Mouse (Mus musculus) heart, embryonic 10.5 days (tissue): ENCODE measurements at regions not wholly inside any gene's neighbourhood (a gene's known extent, or its start where the extent isn't known, plus 50 kb on each side); places are given as distances from the start of the nearest gene placed in this dataset.

Source experiments
- DNase-seq: peaks from one replicate; pipeline ENCODE4 v3.0.0-alpha.2; 2017; ENCODE audit warnings: low spot score
- H3K27ac ChIP-seq: fragments of 300-500 bp; sonication (generic); 2 replicates; pipeline ENCODE4 v1.5.1; 2016; ENCODE audit warnings: mild to moderate bottlenecking
- H3K27me3 ChIP-seq: fragments of 300-500 bp; sonication (generic); 2 replicates; pipeline ENCODE4 v1.6.1; 2016; ENCODE audit warnings: mild to moderate bottlenecking; ENCODE audit not compliant: poor library complexity, insufficient read depth, severe bottlenecking
- H3K36me3 ChIP-seq: fragments of 300-500 bp; sonication (generic); 2 replicates; pipeline ENCODE4 v1.6.1; 2016; ENCODE audit warnings: mild to moderate bottlenecking, moderate library complexity
- H3K4me1 ChIP-seq: fragments of 300-500 bp; sonication (generic); 2 replicates; pipeline ENCODE4 v1.6.1; 2016; ENCODE audit warnings: mild to moderate bottlenecking
- H3K4me3 ChIP-seq: fragments of 300-500 bp; sonication (generic); 2 replicates; pipeline ENCODE4 v1.5.1; 2016; ENCODE audit warnings: mild to moderate bottlenecking, moderate library complexity
- H3K9me3 ChIP-seq: fragments of 300-500 bp; sonication (generic); 2 replicates; pipeline ENCODE4 v1.6.1; 2016; ENCODE audit warnings: mild to moderate bottlenecking, moderate library complexity
- WGBS: fragments of 180-500 bp; shearing (Covaris S2); methylation state at CpG from one replicate; pipeline ENCODE4 v1.1.7; 2016; 5-methylcytosine and 5-hydroxymethylcytosine counted together

DNA sequence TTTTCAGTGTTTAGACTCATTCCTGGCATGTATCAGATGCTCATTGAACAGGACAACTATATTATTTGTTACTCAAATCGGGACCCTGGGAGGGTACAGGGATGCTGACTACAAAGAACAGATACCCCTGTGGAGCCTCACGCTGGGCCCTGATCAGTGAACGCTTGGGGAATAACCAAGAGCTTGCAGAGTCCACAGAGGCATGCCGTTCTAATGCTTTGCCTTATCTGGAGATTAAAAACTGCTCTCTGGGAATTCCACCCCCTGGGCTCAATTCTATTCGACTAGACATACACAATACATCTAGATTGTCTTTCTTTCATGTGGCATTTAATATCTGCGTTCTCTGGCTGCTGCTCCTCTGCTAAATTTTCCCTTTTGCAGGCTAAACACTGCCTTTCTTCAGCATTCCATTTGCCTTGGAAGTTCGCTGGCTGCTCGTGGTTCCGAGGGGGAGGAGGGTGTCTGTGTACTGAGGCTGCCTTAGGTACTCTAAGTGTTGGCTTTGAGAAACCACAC is 272.8 kb downstream of the Foxo1 start:
- DNase-seq: no peak
- Histone ChIP-seq H3K27ac (no peak overlapping the region), H3K4me1 (peaks cover 17% of the 10 kb centered on the region), H3K4me3 (no peak overlapping the region), H3K9me3 (no peaks in the 10 kb centered on the region), H3K36me3 (no peaks in the 10 kb centered on the region), H3K27me3 (no peaks in the 10 kb centered on the region)
- WGBS: 32% methylated on average over 9 of the region's 9 CpGs

DNA sequence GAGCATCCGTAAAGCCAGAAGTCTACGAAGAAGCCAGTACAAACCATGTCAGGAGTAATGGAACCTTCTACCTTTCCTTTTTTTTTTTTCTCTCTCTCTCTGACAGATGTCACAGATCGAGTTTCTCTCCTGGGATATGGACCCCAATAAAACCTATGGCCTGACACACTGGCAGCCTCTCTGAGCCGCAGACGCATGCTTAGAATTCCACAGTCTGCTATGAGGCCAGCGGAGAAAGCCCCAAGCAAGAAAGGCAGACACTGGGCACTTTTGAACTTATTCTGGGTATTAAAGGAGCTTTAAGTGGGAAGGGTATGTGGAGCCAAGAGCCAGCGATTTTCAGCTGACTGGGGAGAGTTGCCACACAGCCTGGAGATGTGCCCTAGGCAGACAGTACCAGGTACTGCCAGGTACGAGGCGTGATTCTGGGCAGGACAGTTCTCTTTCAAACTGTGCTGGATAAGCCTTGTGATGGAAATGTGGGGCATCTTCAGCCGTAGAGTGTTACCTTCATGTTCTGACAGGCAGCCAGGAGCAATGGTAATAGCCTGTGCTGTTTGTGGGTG is 271.8 kb downstream of the Foxo1 start:
- Histone ChIP-seq H3K4me3 (no peak overlapping the region), H3K9me3 (no peaks in the 10 kb centered on the region), H3K27me3 (no peaks in the 10 kb centered on the region), H3K36me3 (no peaks in the 10 kb centered on the region), H3K27ac (peak overlapping the region; percentile 53; the same call in 1 of the 2 replicates), H3K4me1 (peaks cover 17% of the 10 kb centered on the region)
- no peak for DNase-seq
- WGBS: 44% methylated on average over 10 of the region's 10 CpGs

DNA sequence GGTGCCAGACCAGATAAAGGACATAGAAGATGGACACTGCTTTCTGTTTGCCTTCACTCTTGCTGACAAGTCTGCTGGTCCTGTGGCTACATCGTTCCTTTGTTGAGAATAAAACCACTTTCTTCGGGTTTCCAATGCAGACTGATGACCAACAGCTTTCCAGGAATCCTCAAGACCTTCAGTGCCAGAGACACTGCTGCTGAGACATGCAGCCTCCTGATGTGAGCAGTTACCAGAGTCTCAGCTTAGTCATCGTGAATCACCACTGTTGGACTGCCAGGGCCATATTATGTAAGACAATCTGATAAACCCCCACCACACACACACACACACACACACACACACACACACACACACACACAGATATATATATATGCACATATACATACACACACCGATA is 270.2 kb downstream of the Foxo1 start:
- Histone ChIP-seq H3K36me3 (no peaks in the 10 kb centered on the region), H3K9me3 (no peaks in the 10 kb centered on the region), H3K4me1 (peaks cover 17% of the 10 kb centered on the region), H3K27ac (no peak overlapping the region), H3K27me3 (no peaks in the 10 kb centered on the region), H3K4me3 (no peak overlapping the region)
- WGBS: 72% methylated on average over 4 of the region's 4 CpGs
- DNase-seq: no peak

DNA sequence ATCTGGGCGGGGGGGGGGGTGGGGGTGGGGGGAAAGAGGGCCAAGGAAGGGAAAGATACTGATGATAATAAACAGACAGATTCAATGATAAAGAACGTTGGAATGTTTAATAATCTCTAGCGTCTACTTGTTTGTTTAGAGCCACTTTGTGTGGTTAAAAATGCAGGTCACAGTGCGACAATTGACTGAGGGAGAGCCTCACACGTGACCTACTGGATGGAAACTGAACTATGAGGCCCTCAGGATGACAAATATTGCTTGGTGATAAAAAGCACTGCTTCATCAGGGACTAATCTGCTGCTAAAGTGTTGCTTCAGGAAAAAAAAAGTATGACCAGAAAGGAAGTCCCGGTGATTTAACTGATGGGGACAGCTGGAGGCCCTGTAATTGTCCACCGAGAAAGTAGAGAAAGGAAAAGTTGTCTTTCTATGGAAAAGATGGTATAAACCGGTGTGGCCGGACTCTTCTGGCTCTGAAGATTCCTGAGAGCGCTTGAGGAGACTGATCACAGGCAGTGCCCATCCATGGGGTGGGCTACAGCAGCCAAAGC is 269.3 kb downstream of the Foxo1 start:
- no peaks in the 10 kb centered on the region for H3K27me3 ChIP-seq
- 76% methylated on average over 10 of the region's 10 CpGs for WGBS
- no peaks in the 10 kb centered on the region for H3K36me3 ChIP-seq
- peaks cover 17% of the 10 kb centered on the region for H3K4me1 ChIP-seq
- H3K4me3 ChIP-seq: no peak overlapping the region
- H3K9me3 ChIP-seq: no peaks in the 10 kb centered on the region
- H3K27ac ChIP-seq: no peak overlapping the region
- DNase-seq: peak; percentile 22

GRCm38 (mm10) chr3:52535411-52536021 is 267.4 kb downstream of the Foxo1 start:
- H3K4me1 ChIP-seq: peaks cover 9% of the 10 kb centered on the region
- 71% methylated on average over 7 of the region's 7 CpGs for WGBS
- DNase-seq: no peak

GRCm38 (mm10) chr3:52534118-52534517 is 266.0 kb downstream of the Foxo1 start:
- WGBS: 75% methylated on average over 7 of the region's 7 CpGs
- Histone ChIP-seq H3K9me3 (no peaks in the 10 kb centered on the region), H3K36me3 (no peaks in the 10 kb centered on the region), H3K27me3 (no peaks in the 10 kb centered on the region), H3K4me1 (no peaks in the 10 kb centered on the region), H3K4me3 (no peak overlapping the region), H3K27ac (no peak overlapping the region)
- no peak for DNase-seq

More at GRCm38 (mm10) chr3:52535411-52536021, 267.4 kb downstream of the Foxo1 start:
- H3K27ac ChIP-seq: no peak overlapping the region
- H3K9me3 ChIP-seq: no peaks in the 10 kb centered on the region
- no peak overlapping the region for H3K4me3 ChIP-seq
- no peaks in the 10 kb centered on the region for H3K36me3 ChIP-seq
- no peaks in the 10 kb centered on the region for H3K27me3 ChIP-seq

DNA sequence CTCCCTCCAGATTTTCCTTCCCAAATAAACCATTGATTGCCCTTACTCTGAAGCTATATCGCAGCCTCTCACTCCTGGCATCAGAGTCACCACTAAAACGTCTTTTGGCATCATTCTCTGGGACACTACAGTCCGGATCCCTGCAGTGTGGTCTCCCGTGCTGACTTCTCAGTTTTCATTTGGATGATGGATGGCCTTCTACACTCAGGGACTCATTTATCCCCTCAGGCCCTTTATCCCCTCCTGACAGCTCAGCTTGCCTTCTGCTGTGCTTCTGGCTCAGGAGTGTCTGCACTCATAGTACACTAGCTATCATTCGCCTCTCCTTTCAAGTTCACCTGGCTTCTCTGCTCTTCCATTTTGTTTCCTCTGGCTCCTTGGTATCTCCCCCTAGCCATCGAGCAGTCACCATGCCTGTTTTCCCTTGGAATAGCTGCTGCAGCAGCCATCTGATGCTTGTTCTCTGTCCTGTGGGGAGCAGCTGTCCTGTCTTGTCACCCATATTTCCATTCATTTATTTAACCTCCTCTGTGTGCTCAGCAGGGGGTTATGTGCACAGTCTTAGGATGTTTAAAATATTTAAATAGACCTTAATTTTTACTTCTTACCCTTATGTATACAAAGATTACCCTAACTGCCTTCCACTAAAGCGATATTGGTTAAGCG is 263.7 kb downstream of the Foxo1 start:
- no peaks in the 10 kb centered on the region for H3K9me3 ChIP-seq

DNA sequence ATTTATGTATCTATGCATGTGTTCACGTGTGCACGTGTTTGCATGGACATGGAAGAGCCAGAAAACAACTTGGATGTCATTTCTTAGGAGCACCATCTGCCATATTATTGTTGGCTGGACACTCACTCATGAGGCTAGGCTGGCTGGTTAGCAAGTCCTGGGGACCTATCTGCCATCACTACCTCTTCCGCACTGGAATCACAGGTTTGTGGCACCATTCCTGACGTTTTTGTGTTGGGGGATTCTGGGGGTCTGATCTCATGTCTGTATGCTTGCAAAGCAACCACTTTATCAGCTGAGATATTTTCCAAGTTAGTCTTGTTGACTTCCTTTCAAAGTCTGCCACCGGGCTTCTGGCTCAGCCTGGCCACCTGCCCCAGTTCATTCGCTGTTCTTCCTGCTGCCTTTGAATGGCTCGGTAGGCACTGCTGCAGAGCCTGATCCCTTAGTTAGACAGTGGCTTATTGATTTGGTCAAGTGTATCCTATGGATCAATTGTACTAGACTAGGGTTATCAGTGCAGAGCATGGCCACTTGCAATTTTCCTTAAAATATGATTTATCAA is 262.4 kb downstream of the Foxo1 start:
- no peaks in the 10 kb centered on the region for H3K36me3 ChIP-seq

More for the DNA sequence above, 263.7 kb downstream of the Foxo1 start:
- Histone ChIP-seq H3K4me3 (no peak overlapping the region), H3K4me1 (peaks cover 2% of the 10 kb centered on the region; the same call in 1 of the 2 replicates), H3K27me3 (no peaks in the 10 kb centered on the region), H3K27ac (no peak overlapping the region), H3K36me3 (no peaks in the 10 kb centered on the region)
- WGBS: 66% methylated on average over 8 of the region's 8 CpGs
- no peak for DNase-seq

GRCm38 (mm10) chr3:52529136-52529535 is 261.0 kb downstream of the Foxo1 start:
- 83% methylated on average over 6 of the region's 6 CpGs for WGBS
- 0 out of 2 replicates have a peak, but pooled peaks cover 5% of the 10 kb centered on the region for H3K27me3 ChIP-seq
- no peaks in the 10 kb centered on the region for H3K9me3 ChIP-seq

More for the DNA sequence above, 262.4 kb downstream of the Foxo1 start:
- no peaks in the 10 kb centered on the region for H3K27me3 ChIP-seq
- H3K4me1 ChIP-seq: peaks cover 2% of the 10 kb centered on the region; the same call in 1 of the 2 replicates
- WGBS: 81% methylated on average over 7 of the region's 7 CpGs
- H3K4me3 ChIP-seq: no peak overlapping the region
- H3K9me3 ChIP-seq: no peaks in the 10 kb centered on the region
- DNase-seq: no peak
- no peak overlapping the region for H3K27ac ChIP-seq

DNA sequence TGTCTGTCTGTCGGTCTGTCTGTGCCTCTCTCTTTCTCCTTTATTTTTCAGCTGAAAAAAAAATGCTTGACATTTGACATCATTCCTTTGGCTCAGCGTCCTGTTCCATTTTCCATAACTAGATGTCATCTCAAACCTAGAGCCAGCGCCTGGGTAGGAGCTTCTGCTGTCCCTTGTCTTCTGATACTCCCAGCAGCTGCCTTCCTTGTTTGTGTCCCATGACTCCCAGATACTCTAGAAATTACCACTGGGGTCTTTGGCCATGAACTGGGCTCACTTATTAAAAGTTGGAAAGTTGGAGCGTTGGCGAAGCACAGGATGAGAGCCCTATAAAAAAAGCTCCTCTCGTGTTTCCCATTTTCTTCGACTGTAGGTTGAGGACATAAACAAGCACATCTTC is 260.4 kb downstream of the Foxo1 start:
- Histone ChIP-seq H3K27ac (no peak overlapping the region), H3K36me3 (no peaks in the 10 kb centered on the region), H3K4me1 (peaks cover 2% of the 10 kb centered on the region; the same call in 1 of the 2 replicates), H3K9me3 (no peaks in the 10 kb centered on the region), H3K4me3 (no peak overlapping the region), H3K27me3 (0 out of 2 replicates have a peak, but pooled peaks cover 5% of the 10 kb centered on the region)
- 82% methylated on average over 7 of the region's 7 CpGs for WGBS
- DNase-seq: no peak

More at GRCm38 (mm10) chr3:52529136-52529535, 261.0 kb downstream of the Foxo1 start:
- no peak for DNase-seq
- H3K4me3 ChIP-seq: no peak overlapping the region
- H3K36me3 ChIP-seq: no peaks in the 10 kb centered on the region
- peaks cover 2% of the 10 kb centered on the region; the same call in 1 of the 2 replicates for H3K4me1 ChIP-seq
- no peak overlapping the region for H3K27ac ChIP-seq

DNA sequence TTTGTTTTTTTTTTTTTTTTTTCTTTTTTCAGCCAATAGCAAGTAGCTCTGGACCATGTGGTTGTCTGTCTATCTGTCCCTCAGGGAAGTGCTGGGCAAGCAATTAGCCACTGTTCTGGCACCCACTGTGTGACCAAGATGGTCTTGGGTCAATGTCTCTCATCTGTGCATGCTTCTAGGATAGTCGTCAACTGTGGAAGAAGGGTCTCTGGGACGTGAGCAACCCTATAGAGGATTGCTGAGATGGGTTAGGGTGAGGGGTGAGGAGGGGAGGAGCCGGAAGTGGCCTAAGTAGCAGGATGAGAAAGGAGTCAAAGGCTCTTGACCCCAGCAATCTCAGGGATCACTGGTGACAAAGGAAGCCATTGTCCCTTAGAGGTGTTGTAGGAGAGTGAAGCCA is 259.6 kb downstream of the Foxo1 start:
- no peak for DNase-seq
- no peak overlapping the region for H3K27ac ChIP-seq
- peaks cover 2% of the 10 kb centered on the region; the same call in 1 of the 2 replicates for H3K4me1 ChIP-seq
- H3K36me3 ChIP-seq: no peaks in the 10 kb centered on the region
- H3K9me3 ChIP-seq: no peaks in the 10 kb centered on the region
- H3K27me3 ChIP-seq: 0 out of 2 replicates have a peak, but pooled peaks cover 10% of the 10 kb centered on the region
- WGBS: 46% methylated on average over 3 of the region's 3 CpGs
- H3K4me3 ChIP-seq: no peak overlapping the region

DNA sequence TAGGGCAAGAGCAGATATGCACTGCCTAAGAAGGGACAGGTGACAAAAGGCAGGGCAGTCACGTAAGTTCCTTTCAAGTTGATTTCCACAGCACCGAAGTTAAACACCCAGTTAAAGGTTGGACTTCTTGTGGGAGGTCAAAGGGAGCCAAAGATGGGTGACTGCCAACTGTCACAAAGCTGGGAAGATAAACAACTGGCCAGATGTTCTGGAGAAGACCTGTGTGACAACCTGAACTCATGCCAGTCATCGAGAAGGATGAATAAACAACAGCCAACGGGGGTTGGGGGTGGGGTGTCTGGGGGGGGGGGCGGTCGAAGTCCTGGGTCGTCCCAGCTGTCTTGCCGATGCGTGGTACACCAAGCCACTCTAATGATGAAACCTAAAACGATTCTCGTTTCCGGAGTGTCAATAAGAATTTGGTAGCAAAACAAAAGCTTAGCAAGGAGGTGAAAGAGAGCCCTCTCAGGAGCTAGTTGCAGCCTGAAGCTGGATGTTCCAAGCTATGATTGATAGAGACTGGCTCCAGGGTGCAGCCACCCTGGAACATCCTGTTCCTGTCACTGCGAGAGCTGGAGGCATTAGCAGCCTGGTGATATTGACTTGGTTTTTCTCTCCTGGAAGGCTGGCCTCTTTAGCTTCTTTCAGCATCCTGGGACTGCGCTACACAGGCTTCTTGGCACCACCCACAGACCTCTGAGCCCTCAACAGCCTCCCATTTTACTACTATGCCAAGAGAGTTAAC is 259.0 kb downstream of the Foxo1 start:
- DNase-seq: no peak
- Histone ChIP-seq H3K27me3 (0 out of 2 replicates have a peak, but pooled peaks cover 12% of the 10 kb centered on the region), H3K4me3 (no peak overlapping the region), H3K36me3 (no peaks in the 10 kb centered on the region), H3K9me3 (no peaks in the 10 kb centered on the region), H3K4me1 (peaks cover 2% of the 10 kb centered on the region; the same call in 1 of the 2 replicates), H3K27ac (no peak overlapping the region)
- 59% methylated on average over 14 of the region's 14 CpGs for WGBS
